Mouse (Mus musculus) cortical plate, adult 2 months (tissue): Measurements from ENCODE around the gene Ptprn2. TPM values are rescaled to one million over a fixed set of nuclear protein-coding genes. Genes with fewer than 3 reads are reported as not detected.

ENCODE experiments used
- H3K27ac ChIP-seq: fragments of 200-500 bp; 2 replicates; pipeline ENCODE4 v1.5.1; 2012; ENCODE audit warnings: low read length, control low read depth, inconsistent platforms; ENCODE audit not compliant: insufficient read depth
- H3K4me1 ChIP-seq: fragments of 200-500 bp; 2 replicates; pipeline ENCODE4 v1.6.1; 2011; ENCODE audit warnings: low read length; ENCODE audit not compliant: control insufficient read depth, insufficient read depth
- H3K4me3 ChIP-seq: fragments of 200-500 bp; 2 replicates; pipeline ENCODE4 v1.5.1; 2011; ENCODE audit warnings: mild to moderate bottlenecking, low read length, control low read depth; ENCODE audit not compliant: insufficient read depth
- CTCF ChIP-seq: fragments of 200-500 bp; IDR thresholded peaks from 2 replicates; pipeline ENCODE4 v1.5.1; 2011; ENCODE audit warnings: mild to moderate bottlenecking, control low read depth, low read length; ENCODE audit not compliant: insufficient read depth; ENCODE audit errors: extremely low read depth
- POLR2A ChIP-seq: fragments of 200-500 bp; IDR thresholded peaks from 2 replicates; pipeline ENCODE4 v1.6.1; 2011; ENCODE audit warnings: mild to moderate bottlenecking, low read length, control low read depth; ENCODE audit not compliant: insufficient read depth; ENCODE audit errors: extremely low read depth
- polyA plus RNA-seq: library from polyadenylated mRNA; depleted of rRNA; stranded (reverse); fragments of >200 nt; gene quantifications from 2 replicates; pipeline ENCODE4 v1.2.3, GENCODE M21; 2012

The Ptprn2 gene
- polyA plus RNA-seq, 1 experiment = 165 TPM

GRCm38 (mm10) chr12:116653684-116654083 is 168.2 kb downstream of the Ptprn2 start:
- H3K4me3 ChIP-seq = no peak overlapping the region
- no peak overlapping the region for H3K27ac ChIP-seq
- TF ChIP-seq CTCF (peak; percentile 16; the same call in 1 of the 2 replicates), POLR2A (no peak)
- H3K4me1 ChIP-seq = peaks cover 7% of the 10 kb centered on the region; the same call in 1 of the 2 replicates

- peak overlapping the region; percentile 43 for H3K27ac ChIP-seq
- no peak overlapping the region for H3K4me3 ChIP-seq
- H3K4me1 ChIP-seq = peaks cover 16% of the 10 kb centered on the region
- TF ChIP-seq CTCF (no peak), POLR2A (no peak)
These were observed 174.6 kb downstream of the Ptprn2 start for GRCm38 (mm10) chr12:116660076-116660475.

- peaks cover 16% of the 10 kb centered on the region for H3K4me1 ChIP-seq
- TF ChIP-seq CTCF (no peak), POLR2A (no peak)
- no peak overlapping the region for H3K27ac ChIP-seq
- no peak overlapping the region for H3K4me3 ChIP-seq
These were observed 175.5 kb downstream of the Ptprn2 start for GRCm38 (mm10) chr12:116661018-116661417.

GRCm38 (mm10) chr12:116677701-116678100 is 192.2 kb downstream of the Ptprn2 start:
- no peak overlapping the region for H3K4me3 ChIP-seq
- H3K27ac ChIP-seq = no peak overlapping the region
- TF ChIP-seq POLR2A (no peak), CTCF (no peak)
- H3K4me1 ChIP-seq = peaks cover 8% of the 10 kb centered on the region

GRCm38 (mm10) chr12:116689832-116690231 is 204.3 kb downstream of the Ptprn2 start:
- TF ChIP-seq POLR2A (no peak), CTCF (no peak)
- H3K27ac ChIP-seq = no peak overlapping the region
- H3K4me1 ChIP-seq = no peaks in the 10 kb centered on the region
- H3K4me3 ChIP-seq = no peak overlapping the region

GRCm38 (mm10) chr12:116709535-116709934 is 224.0 kb downstream of the Ptprn2 start:
- Histone ChIP-seq H3K27ac (no peak overlapping the region), H3K4me1 (peaks cover 5% of the 10 kb centered on the region), H3K4me3 (no peak overlapping the region)
- no peak for TF ChIP-seq CTCF
- TF ChIP-seq POLR2A = no peak

GRCm38 (mm10) chr12:116710716-116711115 is 225.2 kb downstream of the Ptprn2 start:
- no peak overlapping the region for H3K27ac ChIP-seq
- H3K4me1 ChIP-seq = peaks cover 5% of the 10 kb centered on the region
- TF ChIP-seq POLR2A (no peak), CTCF (no peak)

GRCm38 (mm10) chr12:116711133-116711532 is 225.6 kb downstream of the Ptprn2 start:
- Histone ChIP-seq H3K4me1 (peaks cover 5% of the 10 kb centered on the region), H3K27ac (no peak overlapping the region), H3K4me3 (no peak overlapping the region)
- TF ChIP-seq POLR2A (no peak), CTCF (no peak)

More at GRCm38 (mm10) chr12:116710716-116711115, 225.2 kb downstream of the Ptprn2 start:
- H3K4me3 ChIP-seq = no peak overlapping the region

GRCm38 (mm10) chr12:116713096-116713495 is 227.6 kb downstream of the Ptprn2 start:
- TF ChIP-seq CTCF (no peak), POLR2A (no peak)
- H3K4me1 ChIP-seq = peaks cover 5% of the 10 kb centered on the region
- H3K4me3 ChIP-seq = no peak overlapping the region
- no peak overlapping the region for H3K27ac ChIP-seq

- Histone ChIP-seq H3K4me3 (no peak overlapping the region), H3K4me1 (peaks cover 8% of the 10 kb centered on the region), H3K27ac (peak overlapping the region; percentile 32; the same call in 1 of the 2 replicates)
- TF ChIP-seq CTCF (no peak), POLR2A (no peak)
These were observed 235.5 kb downstream of the Ptprn2 start for GRCm38 (mm10) chr12:116721062-116721461.
